Mouse (Mus musculus) spleen, postnatal 4 days (tissue): ENCODE results near the gene Capn13.
"Not testable (repeated sequence)": the region's sequence is repeated elsewhere in the genome, so short reads cannot be mapped to it uniquely, and the experiment has no call there.

Experiments
- DNase-seq, 2 experiments: peaks; one replicate each; pipeline ENCODE4 v3.0.0; 2022; ENCODE audit warnings: low spot score in 2 of 2

Capn13 gene

GRCm38 (mm10) chr17:73277770-73278169 lies 122.9 kb downstream of the Capn13 start:
- no peak for DNase-seq

- no peak for DNase-seq
These were observed 125.6 kb downstream of the Capn13 start for GRCm38 (mm10) chr17:73275066-73275465.

DNA sequence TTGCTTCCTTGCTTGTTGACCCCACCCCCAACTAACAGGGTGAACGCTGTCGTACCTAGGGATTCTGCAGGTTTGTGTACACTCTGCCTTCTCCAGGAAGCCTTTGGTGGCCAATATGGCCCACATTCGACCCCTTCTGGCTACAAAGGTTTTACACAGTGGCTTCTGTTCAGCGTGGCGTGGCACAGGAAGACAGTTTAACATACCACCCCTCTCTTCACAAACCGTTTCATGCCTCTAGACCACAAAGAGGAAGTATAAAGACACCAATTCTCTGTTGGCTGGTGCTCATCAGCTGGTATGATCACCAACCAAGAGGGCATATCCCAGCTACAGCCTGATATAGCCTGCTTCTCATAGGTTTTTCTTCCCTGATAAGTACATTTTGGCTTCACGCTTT lies 126.9 kb downstream of the Capn13 start:
- DNase-seq: peak in 1 of 2 experiments; percentile 35

- no peak for DNase-seq
These were observed 128.7 kb downstream of the Capn13 start for GRCm38 (mm10) chr17:73271797-73272600.

GRCm38 (mm10) chr17:73270871-73271796 lies 129.5 kb downstream of the Capn13 start:
- no peak for DNase-seq

- no peak for DNase-seq
These were observed 137.6 kb downstream of the Capn13 start for GRCm38 (mm10) chr17:73263077-73263501.

GRCm38 (mm10) chr17:73262558-73262957 lies 138.1 kb downstream of the Capn13 start:
- DNase-seq: no peak

DNA sequence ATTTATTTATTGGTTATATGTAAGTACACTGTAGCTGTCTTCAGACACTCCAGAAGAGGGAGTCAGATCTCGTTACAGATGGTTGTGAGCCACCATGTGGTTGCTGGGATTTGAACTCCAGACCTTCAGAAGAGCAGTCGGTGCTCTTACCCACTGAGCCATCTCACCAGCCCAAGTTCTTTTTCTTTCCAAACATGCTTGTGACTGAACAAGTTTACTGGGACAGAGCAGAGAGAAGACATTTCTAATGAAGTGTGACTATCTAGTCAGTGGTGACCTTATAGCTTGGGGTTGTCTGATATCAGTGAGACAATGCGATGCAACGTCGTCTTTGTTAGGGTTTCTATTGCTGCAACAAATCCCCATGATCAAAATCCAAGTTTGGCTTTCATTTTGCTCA lies 141.4 kb downstream of the Capn13 start:
- not testable (repeated sequence) for DNase-seq

- DNase-seq: no peak
These were observed 142.0 kb downstream of the Capn13 start for GRCm38 (mm10) chr17:73258620-73259019.
